Mouse (Mus musculus): ENCODE data around the gene Shoc2. TPM values are rescaled to one million over a fixed set of nuclear protein-coding genes. Genes with fewer than 3 reads are reported as not detected.

Gene Shoc2
- total RNA-seq, 2 experiments from 2014 or later, result 58.6 to 59.2 TPM

DNA sequence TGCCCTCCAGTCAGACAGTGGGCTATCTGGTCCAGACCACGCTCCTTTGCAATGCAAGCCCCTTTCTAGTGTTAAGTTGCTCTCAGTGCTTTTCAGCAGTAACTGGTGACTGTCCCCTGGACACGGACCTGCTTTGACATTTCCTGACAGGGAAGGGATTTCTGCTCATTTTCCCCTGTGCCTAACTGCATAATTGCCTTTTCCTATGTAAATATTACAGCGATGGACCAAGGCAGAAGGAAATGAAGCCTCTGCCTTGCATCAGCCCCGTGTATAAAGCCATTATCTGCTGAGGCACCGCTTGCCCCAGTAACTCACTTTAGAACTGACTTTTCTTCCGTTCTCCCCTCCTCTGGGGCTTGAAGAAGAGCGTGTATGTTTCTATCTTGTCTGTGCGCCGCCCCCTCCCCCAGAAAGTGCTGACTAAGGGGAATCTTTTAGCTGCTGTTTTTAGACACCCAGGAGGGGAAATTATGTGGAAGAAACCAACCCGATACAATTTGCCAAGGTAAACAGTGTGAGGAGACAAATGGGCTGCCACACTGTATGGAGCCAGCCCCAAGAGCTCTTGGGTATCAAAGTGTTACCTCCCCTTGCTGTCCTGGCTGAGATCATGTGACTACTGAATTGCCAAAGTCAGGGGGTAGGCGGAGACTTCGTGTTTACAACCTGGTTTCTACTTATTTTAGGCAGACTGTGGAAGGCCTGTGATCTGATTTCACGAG, 104.2 kb downstream of the Shoc2 start:
- intact Hi-C loops (cut with DNase I), result loop anchor here (5.0 to 10.0 kb wide), 3 partner anchors 129 to 489 kb away; no protein-coding TSS in a partner anchor

DNA sequence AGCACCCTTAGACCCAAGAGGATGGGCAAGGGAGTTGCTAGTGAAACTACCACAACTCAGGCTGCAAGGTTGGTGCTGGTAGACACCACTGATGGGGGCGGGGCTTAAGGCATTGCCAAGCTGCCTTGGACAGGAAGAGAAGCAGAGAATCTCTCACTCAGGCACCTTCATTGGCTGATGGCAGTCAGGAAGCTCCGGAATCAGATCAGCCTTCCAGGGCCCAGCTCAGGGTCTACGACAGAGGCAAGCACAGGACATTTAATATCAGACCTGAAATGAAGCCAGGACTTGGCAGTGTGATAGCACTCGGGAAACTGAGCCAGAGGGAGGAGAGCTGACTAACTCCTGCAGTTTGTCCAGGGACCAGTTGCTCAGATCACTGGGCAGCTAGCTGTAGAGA, 107.5 kb downstream of the Shoc2 start:
- intact Hi-C loops (cut with DNase I), result no loop called here
- DNase-seq (ENCODE audit: extremely low spot score in 1 of 2, low spot score in 2 of 2), result no peak

More for the DNA sequence above, 104.2 kb downstream of the Shoc2 start:
- DNase-seq (ENCODE audit: extremely low spot score in 1 of 2, low spot score in 2 of 2), result no peak

DNA sequence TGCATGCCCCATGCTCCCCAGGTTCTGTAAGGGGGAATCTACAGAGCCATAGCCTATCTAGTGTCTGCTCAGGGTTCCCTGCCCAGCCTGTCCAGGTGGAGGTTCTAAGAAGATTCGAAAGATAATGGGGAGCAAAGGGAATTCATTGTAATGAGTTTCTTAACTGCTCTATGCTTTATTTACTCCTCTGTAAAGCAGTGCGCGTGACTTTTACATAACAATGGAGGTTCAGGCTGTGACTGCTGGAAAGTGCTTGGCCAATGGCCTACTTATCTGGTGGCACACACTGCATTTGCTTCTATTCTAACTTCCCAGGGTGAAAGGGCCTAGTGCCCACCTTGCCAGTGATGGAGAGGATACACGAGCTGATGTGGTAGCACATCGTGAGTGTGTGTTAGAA, 111.7 kb downstream of the Shoc2 start:
- intact Hi-C loops (cut with DNase I), result no loop called here
- no peak for DNase-seq (ENCODE audit: extremely low spot score in 1 of 2, low spot score in 2 of 2)

DNA sequence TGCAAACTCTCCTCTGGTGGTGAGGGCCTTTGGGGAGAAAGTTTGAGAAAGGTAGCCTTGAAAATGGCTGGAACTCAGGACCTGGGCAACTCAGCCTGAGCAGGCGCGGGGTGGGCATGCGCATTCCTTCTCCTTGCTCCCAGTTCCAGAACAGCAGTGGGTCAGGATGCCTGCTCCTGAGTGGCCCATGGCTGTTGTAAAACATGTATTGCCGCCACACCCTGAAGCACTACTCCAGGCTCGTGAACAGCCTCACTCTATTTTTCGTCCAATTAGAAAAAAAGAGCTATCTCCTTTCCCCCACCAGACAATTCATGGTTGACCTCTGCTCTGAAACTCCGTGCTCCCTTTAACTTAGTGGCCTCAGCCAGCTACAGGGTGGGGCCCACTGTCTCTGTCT, 124.3 kb downstream of the Shoc2 start:
- no peak for DNase-seq (ENCODE audit: extremely low spot score in 1 of 2, low spot score in 2 of 2)
- intact Hi-C loops (cut with DNase I), result no loop called here

DNA sequence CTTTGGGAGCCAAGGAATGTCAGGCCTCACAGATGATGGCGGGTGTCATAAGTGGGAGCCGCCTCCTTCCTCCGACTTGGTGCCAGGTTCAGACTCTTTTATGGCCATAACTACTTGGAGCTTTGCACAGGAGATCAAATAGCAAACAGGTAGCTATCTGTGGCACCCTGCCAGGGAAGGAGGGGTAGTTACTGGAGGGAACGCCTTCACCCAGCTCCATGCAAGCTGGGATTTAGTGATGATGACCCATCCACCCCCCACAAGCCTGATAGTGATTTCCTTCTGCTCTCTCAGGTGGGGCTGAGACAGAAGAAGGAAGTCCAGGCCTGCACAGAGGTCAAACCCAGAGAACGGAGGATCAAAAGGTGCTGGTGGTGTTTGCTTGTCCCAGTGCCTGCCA, 126.4 kb downstream of the Shoc2 start:
- DNase-seq (ENCODE audit: extremely low spot score in 1 of 2, low spot score in 2 of 2), result peak in 1 of 2 experiments; percentile 55
- intact Hi-C loops (cut with DNase I), result no loop called here

DNA sequence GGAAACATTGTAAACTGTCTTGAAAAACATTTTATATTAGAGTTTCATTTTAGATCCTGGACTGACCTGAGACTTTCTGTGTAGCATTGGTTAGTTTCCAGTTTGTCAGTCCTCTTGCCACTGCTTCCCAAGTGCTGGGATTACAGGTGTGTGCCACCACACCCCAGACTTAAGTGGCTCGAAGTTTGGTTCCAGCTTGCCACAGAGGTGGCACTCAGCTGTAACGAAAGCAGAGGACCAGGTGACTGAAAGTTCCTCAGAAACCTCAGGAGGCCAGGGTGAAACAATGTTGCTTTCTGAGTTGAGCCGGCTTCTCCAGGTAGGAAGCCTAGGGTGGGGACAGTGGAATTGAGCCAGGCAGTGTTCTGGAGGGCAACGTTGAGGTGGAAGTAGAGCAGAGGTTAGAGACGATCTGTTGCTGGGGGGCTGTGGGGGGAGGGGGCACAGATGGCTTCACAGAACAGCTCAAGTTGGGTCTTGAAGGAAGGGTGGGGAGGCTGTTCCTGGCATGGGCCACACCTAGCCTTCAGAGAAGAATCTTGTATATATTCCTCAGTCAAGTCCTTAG, 128.2 kb downstream of the Shoc2 start:
- intact Hi-C loops (cut with DNase I), result no loop called here
- peak in 1 of 2 experiments; percentile 30 for DNase-seq (ENCODE audit: extremely low spot score in 1 of 2, low spot score in 2 of 2)

DNA sequence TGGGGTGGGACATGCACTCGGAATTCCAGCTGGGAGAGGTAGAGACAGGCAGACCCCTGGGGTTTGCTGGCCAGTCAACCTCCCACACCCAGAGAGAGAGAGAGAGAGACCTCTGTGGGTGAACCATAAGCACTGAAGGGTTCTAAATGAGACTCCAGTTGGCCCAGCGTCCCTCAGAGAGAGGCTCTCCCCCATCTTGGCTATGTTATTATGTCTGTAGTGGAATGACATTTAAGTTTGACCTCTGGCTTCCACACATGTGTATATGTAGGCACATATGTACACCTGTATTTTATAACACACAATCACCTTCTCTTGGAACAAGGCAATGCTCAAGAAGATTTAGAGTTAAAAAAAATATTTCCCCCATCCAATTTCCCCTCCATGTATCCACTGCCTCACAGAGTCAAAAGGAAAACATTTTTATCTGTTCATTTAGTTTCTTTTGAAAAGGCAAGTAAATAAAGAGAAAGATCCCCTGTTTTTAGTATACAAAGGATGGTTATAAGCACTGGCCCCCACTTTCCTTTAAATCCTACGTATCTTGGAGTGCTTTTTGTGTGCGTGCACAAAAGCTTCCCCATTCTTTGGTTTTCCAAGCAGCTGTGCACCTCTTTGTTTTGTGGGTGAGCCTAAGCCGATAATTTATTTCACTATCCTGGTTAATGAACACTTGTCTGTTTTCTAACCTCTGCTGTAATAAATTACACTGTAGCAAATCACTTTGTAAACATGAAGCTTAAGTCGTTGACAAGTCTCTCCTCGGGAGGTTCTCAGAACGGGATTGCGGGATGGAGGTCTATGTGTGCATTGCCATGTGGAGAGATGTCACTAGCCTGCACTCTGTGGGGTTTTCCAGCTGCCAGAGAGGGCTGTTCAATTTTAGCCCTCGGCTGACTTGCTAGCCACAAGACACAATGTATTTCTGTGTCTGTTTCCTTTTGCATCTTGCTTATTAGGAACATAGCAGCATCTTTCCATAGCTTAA, 132.6 kb downstream of the Shoc2 start:
- no peak for DNase-seq (ENCODE audit: extremely low spot score in 1 of 2, low spot score in 2 of 2)
- intact Hi-C loops (cut with DNase I), result no loop called here

DNA sequence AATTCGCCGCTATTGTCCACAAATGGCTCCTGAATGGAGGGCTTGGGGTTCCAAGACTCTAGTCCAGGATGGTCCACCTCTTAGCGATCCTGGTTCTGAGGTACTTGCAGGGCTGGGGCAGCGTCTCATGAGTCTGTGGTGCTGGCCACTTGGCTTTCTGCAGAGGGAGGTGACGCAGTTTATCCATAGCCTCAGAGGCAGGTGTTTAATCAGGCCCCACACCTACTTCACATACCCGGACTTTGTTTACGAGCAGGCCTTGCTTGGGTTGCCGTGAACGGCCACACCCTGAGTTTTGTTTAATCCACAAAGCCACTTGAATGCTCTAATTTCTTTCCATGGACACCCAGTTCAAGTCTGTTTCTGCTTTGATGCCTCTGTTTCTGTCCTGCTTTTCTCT, 137.2 kb downstream of the Shoc2 start:
- intact Hi-C loops (cut with DNase I), result no loop called here
- no peak for DNase-seq (ENCODE audit: extremely low spot score in 1 of 2, low spot score in 2 of 2)

DNA sequence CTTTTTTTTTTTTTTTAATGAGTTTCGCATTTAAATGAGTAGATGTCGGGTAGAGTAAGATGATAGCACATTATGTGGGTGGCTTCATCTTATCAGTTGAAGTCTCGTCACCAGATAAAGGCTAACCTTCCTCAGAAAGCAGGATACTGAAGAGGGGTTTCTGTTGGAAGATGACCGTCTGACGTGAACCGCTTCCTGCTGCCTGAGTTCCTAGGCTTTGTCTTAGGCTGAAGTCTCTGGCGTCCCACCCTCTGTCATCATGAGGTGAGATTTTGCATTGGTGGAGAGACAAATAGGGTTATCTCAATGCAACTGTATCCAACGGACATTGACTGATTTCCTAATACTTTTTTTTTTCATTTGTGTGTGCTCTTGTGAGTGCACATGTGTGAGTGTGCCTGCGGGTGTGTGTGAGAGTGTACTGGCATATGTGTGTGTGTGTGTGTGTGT, 137.6 kb downstream of the Shoc2 start:
- intact Hi-C loops (cut with DNase I), result no loop called here
- no peak for DNase-seq (ENCODE audit: extremely low spot score in 1 of 2, low spot score in 2 of 2)

Other genes with a start within 250 kb of the Shoc2 start
- 100 to 1,000 TPM in 1 of 2 experiments, 10 to 100 TPM in 1; 92.7 to 103 TPM for gene Pdcd4, start 52.1 kb upstream of the Shoc2 start, total RNA-seq (2021)
- gene Bbip1, start 321 bp downstream of the Shoc2 start, total RNA-seq (2021), result 10 to 100 TPM; 91.5 to 94.5 TPM
- 10 to 100 TPM; 26.1 to 32.3 TPM for gene Adra2a, start 99.8 kb downstream of the Shoc2 start, total RNA-seq (2021)